Mouse (Mus musculus) naive thymus-derived CD4-positive, alpha-beta T cell, adult 2 months (primary cell): ENCODE results near the gene Sema3b.

Experiments
- DNase-seq: peaks from one replicate; pipeline ENCODE4 v3.0.0-alpha.2; 2011; ENCODE audit warnings: low read depth

Sema3b gene

GRCm38 (mm10) chr9:107547957-107548356 lies 61.1 kb downstream of the Sema3b start:
- no peak for DNase-seq
